Mouse (Mus musculus) gastrocnemius, postnatal 10 days (tissue): Measurements from ENCODE around the gene Etl4. TPM values are rescaled to one million over a fixed set of nuclear protein-coding genes. Genes with fewer than 3 reads are reported as not detected.
"Not testable (repeated sequence)": the region's sequence is repeated elsewhere in the genome, so short reads cannot be mapped to it uniquely, and the experiment has no call there.

Source experiments
- DNase-seq: peaks from one replicate; pipeline ENCODE4 v3.0.0; 2021; ENCODE audit warnings: mixed read lengths
- total RNA-seq, 2 experiments: library from RNA; stranded (reverse); gene quantifications; 2 replicates each; pipeline ENCODE4 v1.2.3; 2021

Gene Etl4
- total RNA-seq, 2 experiments from 2014 or later, result 38.2 to 51.1 TPM

DNA sequence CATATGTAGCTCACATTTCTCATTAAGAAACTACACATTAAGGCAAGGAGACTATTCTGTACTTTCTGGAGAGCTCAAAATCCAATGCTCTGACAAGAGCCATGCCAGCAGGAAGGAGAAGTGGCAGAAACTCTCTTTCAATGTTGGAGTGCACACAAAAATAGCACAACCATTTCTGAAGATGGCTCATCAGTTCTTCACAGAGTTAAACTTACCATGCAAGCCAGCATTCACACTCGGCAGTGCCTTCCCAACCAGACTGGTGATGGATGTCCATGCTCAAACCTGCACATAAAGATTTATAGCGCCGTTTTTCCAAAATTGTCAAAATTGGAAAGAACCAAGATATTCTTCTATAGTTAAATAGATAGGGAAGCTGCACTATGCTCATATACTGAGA lies 392.9 kb downstream of the Etl4 start:
- DNase-seq, result no peak

DNA sequence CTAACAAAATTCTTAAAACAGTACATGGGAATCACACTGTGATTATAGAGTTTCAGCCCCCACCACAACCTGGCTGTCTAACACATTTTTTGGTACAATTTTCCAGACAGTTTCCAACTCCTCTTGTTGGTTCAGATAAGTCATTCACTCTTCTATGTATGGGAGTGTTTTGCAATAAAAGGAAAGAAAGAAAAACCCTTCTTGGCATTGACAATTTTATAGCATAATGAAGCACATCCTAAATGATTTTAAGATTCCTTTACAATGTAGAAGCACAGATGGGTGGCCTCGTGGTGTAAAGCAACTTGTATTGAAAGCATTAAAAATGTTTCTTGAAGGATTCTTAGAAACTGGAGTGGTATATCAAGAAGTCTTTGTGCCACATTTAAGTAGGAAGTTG lies 415.4 kb downstream of the Etl4 start:
- DNase-seq, result no peak

DNA sequence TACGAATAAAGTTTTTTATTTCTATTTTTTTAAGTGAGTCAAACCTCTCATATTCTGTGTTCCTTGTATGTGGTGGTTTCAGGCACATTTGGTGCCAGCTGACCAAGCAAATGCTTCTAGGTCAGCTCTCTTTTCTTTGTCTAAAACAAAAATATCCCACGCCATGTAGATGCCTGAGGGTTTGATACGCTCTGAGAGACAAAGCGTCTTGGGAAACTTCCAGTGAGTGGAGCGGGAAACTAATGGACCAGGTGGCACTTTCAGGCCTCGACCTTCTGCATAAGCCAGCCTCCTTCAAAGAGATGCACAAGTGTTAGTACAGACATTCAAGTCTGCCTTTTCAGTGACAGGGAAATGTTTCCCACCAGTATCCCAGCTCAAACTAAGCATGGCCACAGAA lies 426.6 kb downstream of the Etl4 start:
- no peak for DNase-seq

DNA sequence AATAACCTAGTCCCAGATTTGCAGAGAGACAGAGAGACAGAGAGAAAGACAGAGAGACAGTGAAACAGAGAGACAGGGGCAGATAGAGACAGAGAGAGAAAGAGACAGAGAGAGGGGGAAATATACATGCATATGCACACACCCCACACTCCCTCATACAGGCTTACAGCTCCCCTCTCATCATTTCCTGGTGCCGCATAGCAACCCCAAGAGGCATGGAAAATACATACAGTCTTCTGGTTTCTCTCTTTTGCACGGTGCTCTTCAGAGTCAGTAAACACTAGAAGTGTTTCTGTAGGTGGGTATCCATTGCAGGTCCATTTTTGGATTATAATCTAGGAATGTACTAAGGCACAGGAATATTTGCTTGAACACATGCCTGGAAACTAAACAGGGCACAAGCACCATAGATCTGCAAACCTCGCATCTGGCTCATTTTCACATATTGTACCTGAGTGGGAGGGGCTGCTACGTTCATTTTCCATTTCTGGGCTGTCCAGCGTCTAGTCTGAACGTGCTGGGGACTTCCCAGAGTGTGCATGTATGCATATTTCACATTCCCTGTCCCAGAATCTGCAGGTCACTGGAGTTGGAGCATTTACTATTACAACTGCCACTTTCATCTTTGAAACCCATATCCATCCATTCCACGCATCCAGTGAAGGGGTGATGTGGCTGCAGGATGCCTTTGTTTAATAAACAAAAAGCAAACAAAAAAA lies 429.6 kb downstream of the Etl4 start:
- DNase-seq, result no peak

DNA sequence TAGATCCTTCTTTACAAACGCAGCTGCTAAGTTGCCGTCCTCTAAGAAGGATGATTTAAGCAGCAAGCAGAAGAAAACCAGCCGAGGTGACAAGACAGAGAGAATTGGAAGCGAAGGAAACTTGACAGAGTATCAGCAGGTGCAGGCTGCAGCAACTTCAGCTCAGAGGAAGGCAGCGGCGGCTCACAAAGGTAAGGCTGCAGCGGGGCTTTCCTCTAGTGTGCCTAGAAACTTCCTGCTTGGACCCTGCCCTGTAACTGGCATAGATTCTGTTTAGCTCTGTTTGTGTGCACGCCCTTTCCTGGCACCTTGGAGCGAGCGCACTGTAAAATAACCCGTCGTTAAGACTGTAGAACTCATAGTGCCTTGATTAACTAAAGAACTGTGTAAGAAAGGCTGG lies 430.3 kb downstream of the Etl4 start:
- no peak for DNase-seq

DNA sequence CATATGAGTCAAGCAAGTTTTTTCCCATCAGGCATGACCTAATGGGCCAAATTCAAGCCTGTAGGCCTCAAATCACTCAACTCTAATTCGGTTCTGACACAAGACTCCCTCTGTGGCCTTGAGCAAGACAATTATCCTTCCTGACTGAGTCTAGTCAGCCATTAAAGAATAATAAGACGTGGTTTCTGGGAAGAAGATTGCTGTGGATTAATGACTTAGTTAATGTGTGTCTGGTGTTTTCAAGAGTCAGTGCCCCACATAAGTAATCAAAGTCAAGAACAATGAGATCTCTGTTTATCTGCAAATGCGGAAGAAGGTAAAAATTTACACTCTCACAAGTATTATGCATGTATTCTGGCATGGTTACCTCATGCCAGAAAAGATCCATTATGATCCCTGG lies 437.3 kb downstream of the Etl4 start:
- no peak for DNase-seq

DNA sequence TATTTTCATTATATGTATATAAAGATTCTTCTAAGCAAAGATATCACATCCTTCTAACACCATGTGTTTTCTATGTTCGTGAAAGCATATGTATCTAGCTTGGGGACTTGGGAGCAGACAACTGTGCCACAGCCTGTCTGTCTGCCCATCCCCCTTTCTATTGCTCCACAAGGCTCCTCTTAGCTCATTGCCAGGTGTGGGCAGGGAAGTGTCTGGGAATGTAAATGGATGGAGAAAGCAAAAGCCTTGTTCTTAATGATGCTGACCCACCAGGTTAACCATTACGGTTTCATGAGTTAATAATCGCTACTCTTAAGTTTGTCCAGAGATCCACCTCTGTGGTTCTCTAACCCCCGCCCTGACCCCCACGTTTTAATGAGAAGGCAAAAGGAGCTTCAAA lies 439.7 kb downstream of the Etl4 start:
- DNase-seq, result no peak

DNA sequence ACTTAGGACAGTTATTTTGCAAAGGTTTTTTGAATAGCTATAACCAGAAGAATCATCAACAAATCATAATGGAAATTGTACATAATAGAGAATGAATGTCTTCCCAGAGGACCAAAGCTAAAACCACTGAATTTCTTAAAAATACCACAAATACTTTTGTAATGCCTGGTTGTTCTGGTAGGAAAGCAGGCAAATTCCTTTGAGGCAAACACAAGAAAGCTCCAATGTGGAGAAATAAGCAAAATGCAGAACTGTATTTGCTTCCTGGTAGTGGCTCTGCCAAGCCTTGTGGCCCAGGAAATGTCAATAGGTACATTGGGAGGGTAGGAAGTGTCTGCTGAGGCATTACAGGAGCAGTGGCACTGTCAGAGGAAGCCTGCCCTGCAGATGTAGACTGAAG lies 443.2 kb downstream of the Etl4 start:
- DNase-seq, result no peak

DNA sequence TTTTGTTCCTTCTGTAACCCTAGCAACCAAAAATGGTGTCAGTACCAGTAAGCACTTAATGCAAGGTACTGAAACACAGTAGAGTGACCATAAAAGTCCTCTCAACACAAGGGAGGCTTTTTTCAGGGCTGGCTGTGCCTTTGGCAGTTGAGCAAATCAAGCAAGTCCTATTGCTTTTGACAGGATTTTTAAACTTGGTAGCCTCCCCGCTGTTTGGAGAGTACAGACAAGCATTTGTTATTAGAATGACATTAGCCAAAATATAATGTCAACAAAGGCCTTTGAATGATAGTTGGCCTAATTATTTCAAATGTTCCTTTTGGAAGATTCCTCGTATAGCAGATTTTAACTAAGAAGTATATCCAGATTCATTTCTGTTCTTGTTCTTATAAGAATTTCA lies 467.4 kb downstream of the Etl4 start:
- no peak for DNase-seq

DNA sequence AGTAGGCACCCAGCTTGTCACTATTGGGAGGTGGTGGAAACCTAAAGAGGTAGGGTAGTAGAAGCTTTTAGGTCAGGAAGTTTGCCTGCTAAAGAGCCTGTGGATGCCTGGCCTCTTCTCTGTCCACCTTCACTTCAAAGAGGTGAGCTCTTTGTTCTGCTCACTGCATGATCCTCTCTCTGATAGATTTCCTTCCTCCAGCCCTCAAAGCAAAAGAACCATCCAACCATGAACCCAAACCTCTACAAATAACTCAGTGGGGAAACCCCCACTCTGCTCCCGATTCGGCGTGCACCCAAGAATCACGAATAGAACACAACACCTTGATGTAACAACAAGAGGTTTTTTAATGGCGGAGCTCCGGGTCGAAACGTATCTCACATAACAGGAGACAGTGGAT lies 471.3 kb downstream of the Etl4 start:
- DNase-seq, result not testable (repeated sequence)

DNA sequence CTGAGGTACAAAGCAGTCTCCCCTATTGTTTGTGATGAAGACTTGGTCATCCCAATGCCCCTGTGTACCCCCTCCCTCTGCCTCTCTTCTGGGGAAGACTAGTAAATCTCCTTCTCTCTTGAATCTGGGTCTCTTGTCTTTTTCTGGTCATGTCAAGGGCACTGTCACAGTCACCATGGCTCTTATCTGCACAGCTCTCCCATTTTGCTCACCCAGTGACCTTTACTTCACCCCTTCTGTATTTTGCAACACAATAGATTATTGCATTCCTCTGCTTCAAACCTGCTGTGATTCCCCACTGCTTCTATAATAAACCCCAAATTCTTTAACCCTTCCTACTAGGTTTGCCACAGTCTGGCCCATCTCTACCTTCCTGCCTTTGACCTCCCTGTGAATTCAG lies 484.5 kb downstream of the Etl4 start:
- DNase-seq, result no peak

DNA sequence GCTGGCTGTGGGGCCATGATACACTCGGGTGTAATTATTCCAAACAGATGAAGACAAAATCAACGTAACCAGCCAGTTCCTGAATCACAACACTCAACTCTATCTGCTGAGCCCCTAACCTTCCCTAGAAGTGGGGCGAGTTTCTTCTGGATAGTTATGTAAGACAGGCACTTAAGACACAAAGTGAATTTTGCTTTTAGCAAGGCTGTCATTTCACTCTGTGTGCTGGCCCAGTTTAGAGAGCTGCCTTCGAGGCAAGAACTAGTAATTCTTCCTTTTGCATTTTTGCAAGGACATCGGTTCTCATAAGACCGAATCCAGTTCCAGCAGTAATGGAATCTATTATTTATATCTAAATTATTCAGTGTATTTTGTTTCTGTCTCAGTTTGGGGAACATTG lies 487.4 kb downstream of the Etl4 start:
- DNase-seq, result no peak

DNA sequence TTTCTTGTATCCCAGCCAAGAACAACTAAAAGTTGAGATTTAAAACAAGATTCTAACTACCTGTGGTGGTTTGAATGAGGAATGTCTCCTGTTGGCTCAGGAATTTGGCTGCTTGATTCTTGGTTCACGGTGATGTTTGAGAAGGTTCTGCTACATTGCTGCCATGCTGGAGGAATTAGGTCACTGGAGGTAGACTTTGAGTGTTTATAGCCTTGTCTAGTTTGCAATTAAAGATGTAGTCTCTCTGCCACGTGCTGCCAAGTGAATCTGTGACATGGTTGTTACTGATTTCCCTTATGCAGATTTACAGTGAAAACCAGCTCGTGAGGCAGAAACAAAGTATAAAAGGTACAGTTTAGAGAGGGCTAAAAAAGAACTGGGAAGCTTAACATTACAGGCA lies 491.0 kb downstream of the Etl4 start:
- no peak for DNase-seq

DNA sequence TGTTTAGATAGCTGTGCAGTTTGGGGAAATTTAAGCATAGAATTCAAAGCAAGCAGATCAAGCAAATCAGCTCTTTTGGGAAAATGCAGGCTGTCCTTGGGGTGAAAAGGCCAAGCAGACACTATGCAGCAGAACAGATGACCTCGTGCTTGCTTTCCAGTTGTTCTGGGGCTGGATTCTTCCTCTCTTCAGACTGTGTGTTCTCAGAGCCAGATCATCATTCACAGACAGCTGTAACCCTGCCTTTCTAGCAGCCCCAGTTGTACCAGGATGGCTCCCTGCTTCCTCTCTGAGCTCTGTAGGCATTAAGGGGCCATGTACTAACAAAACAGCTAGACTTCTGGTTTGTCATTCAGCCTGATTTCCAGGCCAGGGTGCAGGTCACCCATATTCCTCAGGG lies 494.8 kb downstream of the Etl4 start:
- no peak for DNase-seq

DNA sequence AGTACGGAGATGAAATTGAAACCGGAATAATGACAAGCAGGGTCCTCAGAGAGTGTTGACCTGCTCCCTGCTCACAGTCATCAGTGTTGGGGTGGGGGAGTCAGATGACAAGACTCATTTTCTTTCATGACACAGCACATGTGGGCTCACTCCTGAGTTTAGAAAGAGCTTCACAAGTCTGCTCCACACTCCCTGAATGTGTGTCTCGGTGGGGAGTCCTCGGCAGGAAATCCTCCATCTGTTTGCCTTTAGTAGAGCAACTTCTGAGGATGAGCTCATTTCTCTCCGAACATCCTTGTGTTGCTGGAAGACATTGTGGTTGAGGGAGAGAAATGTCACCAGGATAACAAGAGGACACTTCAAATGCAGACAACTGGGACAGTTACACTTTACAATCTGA lies 497.5 kb downstream of the Etl4 start:
- no peak for DNase-seq

DNA sequence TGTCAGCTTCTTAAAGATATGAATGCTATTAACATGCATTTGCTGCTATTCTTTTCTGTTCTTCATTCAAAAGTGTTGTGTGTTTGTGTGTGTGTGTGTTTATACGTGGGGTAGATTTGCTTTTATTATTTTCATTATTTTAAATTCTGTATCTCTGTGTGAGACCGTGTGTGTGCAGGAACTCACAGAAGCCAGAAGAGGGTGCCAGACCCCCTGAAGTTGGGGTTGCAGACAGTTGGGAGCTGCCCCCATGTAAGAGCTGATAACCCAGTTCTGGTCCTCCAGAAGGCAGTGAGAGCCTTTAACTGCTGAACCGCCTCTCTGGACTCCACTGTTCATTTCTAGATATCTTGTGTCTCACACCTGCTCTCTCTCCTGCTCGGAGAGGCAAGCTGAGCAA lies 505.3 kb downstream of the Etl4 start:
- DNase-seq, result no peak

DNA sequence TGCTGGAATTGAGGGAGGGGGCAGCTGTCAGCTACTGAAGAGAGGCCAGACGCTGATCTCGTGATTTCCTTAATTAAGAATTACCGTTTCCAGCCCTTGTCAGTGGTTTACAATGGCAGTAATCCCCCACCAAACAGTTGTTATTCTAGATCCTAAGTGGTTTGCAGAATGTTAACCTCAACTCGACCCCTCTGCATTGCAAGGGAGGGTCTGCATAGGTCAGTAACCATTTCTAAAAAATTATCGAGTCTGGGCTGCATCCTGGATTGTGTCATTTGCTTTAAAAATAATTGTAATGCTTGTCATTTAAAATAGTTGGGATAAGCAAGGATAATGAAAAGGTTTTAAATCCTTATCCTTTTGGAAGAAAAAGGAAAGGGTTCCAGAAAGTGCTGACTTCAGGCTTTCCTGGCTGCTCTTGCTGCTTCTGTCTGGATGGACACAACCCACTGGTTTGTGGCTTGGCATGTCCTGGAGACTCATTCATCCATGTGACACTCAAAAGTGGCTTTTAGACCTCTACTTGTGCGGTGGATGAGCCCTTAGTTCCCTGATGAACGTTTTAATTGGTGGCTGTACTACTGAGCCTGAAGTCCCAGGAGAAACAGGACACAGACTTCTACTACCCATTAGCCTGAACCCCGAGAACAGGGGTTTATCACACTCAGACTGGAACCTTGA lies 507.5 kb downstream of the Etl4 start:
- no peak for DNase-seq

DNA sequence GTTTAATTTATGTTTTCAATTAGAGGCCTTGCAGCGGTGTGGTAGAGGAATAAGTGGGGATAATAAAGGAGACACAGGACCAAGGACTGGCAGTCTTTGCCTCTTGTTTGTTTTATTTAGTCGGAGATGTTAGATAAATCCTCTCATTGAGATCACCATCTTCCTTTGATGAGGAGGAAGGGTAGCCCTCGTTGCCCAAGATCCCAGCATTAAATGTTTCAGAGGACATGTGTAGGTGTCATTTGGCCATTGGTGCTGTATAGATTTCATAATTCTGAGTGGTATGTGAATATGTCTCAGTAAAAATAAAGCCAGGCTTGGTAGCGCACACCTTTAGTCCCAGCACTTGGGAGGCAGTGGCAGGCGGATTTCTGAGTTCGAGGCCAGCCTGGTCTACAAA lies 508.4 kb downstream of the Etl4 start:
- DNase-seq, result no peak

DNA sequence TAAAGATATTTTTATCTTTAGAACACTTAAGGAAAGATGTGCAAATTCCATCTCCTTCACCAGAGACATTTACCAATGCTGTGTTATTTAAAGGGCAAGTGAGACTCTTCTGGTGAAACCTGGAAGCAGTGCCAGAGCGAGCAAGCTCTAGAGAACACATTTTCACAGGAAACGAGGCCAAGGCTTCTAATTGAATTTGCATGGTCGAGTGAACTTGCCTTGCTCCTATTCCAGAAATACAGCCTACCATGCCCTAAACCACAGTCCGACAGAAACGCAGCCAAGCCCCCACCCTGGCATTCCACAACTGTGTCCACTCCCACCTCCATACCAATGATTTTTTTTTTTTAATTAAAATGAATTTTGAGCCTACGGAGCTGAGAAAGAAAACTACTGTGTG lies 510.4 kb downstream of the Etl4 start:
- no peak for DNase-seq

DNA sequence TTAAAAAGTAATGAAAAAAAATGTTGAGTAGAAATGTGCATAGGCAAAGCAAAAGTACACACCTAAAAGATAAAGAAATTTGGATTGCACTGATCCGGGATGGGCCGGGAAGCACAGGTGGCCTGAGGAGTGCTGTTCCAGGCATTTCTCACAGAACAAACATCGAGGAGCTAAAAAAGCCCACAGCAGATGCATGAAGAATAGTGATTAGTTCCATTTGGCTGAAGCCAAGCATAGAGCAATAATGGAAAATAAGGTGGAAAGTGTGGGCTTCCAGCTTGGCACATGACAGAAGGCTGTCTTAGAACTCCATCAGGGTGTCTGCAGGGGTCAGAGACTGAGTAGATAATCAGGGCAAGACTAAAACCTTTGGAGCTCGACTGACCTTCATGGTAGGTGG lies 512.7 kb downstream of the Etl4 start:
- no peak for DNase-seq

DNA sequence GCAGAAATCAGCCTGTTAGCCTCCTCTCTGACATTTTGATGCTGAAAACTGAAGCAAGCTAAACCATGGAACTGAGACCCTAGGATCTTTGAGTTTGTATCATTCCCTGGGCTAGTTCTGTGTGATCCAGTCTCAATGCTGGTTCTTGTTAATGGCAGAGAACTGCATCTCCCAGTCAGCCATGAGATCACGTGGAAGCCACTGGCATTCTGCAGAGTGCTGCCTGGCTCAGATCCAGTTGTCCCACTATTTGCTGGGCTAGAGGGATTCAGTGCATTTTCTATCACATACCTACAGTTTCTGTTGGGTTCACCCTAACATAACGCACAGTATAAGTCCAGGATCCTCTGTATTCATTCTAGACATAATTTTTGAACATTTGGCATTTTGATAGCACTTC lies 524.1 kb downstream of the Etl4 start:
- DNase-seq, result no peak

DNA sequence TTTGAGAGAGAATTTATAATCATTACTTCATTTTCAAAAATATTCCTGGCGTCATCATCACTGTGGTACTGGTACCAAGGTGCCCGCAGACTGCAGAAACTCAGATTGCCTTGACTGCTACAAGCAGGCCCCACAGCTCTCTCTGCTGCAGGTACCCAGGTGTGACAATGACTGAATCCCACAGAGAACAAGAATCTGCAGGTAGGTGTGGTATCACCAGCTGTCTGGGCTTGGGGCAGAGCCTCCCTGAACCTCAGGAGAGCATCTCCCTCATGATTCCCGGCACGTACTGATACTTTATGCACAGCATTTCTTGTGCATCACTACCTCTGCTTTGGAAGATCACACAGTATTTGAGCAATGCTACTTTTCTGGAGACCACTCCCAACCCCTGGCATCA lies 526.0 kb downstream of the Etl4 start:
- no peak for DNase-seq

DNA sequence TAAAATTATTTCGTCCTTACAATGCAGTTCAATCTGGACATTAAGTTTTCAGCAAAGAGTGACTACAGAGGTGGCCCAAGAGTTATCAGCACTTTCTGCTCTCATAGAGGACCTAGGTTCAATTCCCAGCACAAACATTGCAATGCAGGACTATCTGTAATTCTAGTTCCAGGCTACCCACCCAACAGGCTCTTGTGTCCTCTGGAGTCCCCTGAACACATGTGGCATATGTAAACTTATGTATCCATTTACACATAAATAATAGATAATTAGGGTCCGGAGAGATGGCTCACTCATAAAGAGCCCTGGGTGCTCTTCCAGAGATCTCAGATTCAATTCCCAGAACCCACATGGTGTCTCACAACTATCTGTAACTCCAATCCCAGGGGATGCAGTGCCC lies 533.2 kb downstream of the Etl4 start:
- no peak for DNase-seq

DNA sequence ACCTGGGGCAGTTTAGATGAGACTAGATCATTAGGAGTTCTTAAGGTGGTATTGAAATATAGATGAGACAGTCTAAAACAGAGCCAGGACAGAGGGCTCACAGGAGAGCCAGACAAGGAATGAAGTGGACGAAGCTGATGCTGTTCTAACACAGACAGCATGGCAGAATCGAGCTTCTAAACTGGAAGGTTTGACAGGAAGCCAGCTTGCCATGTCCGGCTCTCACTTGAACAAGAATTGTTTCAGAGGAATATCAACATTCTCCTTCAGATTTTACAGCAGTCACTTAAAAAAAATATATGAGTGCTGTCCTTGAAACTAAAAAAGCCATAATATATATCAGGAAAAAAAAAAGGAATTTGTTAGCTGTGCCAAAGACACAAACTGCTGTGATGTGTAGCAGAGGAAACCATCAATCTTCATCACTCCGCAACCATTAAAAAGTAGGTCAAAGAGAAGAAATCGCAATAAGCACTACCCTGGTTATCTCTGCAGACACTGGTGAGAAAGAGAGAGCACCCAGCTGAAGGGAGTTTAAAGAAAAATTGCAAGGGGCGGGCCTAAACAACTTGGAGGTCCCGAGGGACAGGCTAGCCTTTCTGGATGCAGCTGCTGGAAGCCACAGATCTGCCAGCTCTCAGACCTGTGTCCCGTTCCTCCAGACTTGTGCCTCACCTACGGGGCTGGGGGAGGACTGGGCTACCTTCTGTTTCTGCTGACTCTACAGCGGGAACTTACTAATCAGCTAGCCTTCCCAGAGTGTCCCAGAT lies 534.3 kb downstream of the Etl4 start:
- no peak for DNase-seq
